Mouse (Mus musculus) adrenal gland (tissue): ENCODE data around the gene Rhod.

Experiments
- intact Hi-C: fragments of 180-260 bp; cut with DNase I; formaldehyde crosslinking; loops from one replicate; pipeline ENCODE4 v1.15.1; 2025

Gene Rhod

GRCm38 (mm10) chr19:4451098-4451497, 11.9 kb upstream of the Rhod start:
- intact Hi-C loops = no loop called here

DNA sequence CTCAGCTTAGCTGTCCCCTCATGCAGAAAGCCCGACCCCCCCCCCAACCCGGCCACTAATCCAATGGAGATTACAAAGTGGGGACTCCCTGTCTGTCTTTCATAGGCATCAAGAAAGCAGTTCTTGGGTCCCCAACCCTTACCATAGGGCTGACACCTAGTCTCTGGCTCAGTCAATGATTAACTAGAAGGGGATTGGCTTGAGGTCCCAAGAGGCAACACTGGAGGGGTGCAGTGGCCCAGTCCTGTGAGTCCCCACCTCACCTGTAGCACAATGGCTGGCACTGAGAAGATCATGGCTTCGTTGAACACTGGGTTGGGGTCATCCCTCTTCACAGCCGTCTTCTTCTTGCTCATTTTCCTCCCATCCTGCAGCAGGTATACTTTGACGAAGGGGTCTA, 11.4 kb upstream of the Rhod start:
- intact Hi-C loops = no loop called here

GRCm38 (mm10) chr19:4449230-4449629, 10.0 kb upstream of the Rhod start:
- intact Hi-C loops = no loop called here

DNA sequence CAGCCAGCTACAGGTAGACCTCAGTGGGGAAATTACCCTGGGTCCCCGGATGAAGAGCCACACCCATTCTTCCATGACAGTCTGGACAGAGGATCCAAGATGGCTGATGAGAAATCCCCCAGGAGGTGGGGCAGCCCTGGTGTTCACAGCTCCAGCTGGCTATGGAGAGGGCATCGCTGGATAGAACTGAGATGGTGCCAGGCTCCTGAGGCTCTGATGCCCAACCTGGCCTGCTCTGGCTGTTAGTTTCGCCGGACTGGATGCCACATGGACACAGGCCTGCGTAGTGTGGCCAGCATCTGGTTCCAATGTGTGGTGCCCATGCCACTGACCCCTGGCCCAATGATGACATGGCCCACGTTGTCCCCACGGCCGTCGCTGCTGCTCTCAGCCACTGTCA, 8.2 kb upstream of the Rhod start:
- intact Hi-C loops = no loop called here

GRCm38 (mm10) chr19:4446661-4447420, 7.6 kb upstream of the Rhod start:
- intact Hi-C loops = no loop called here

GRCm38 (mm10) chr19:4442408-4442807, 3.2 kb upstream of the Rhod start:
- intact Hi-C loops = no loop called here

- intact Hi-C loops = no loop called here
Observed at GRCm38 (mm10) chr19:4441621-4442161, 2.5 kb upstream of the Rhod start.

- intact Hi-C loops = no loop called here
Observed at GRCm38 (mm10) chr19:4441090-4441591, 1.9 kb upstream of the Rhod start.

- intact Hi-C loops = no loop called here
Observed at GRCm38 (mm10) chr19:4440222-4440621, 990 bp upstream of the Rhod start.

- intact Hi-C loops = no loop called here
Observed at GRCm38 (mm10) chr19:4438791-4439160, 456 bp downstream of the Rhod start.

GRCm38 (mm10) chr19:4437886-4438285, 1.3 kb downstream of the Rhod start:
- intact Hi-C loops = no loop called here

DNA sequence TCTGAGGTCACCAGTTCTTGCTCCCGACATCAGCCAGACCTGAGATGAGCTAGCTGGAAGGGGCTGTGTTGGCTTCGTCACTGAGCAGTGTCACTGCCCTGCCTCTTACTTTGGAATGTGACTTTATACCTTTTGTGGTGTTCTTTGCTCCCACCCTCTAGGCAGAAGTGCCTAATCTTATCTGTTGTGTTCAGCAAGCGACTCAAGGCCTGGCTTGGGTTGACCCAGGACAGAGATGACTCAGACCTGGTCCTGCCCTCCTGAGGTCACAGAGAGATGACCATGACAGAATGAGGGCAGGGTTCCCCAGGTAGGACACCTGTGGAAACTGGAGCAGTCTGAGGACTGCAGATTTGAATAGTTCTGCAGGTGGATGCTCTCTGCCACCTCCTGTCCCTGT, 3.0 kb downstream of the Rhod start:
- intact Hi-C loops = no loop called here

GRCm38 (mm10) chr19:4434999-4435398, 4.2 kb downstream of the Rhod start:
- intact Hi-C loops = no loop called here

DNA sequence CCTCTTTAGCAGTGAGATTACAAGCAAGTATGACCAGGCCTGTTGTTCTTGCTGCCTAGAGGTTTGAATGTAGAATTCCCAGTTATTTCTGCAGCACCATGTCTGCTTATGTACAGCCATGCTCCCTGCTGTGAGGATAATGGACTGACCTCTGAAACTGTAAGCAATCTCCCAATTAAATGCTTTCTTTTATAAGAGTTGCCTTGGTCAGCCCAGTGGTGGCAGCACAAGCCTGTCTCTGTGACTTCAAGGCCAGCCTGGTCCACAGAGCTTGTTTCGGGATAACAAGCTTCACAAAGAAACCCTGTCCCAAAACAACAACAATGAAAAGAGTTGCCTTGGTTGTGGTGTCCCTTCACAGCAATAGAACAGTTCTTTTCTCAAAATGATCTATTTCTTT, 5.5 kb downstream of the Rhod start:
- intact Hi-C loops = no loop called here

DNA sequence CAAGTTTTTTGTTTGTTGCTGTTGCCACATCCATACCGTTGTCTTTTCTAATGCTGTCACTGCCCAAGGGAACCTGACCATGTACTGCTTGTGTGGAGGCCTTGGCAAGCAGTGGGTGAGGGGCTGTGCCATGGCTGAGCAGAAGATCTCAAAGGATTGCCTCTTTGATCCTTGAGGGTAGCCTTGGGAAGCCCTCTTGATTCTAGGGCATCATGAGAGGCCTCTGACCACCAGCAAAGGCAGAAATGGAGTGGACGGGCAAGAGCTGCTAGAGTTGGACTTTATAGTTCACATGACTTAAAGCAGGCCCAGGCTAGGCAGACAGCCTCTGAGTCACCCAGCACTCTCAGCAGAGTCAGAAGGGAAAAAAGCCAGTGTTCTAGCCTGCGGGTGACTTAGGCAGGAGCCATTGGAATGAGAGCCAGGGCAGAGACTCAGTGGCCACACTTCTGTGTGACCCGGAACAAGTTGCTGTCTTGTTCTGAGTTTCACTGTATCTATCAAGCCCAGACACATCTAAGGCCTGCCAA, 9.1 kb downstream of the Rhod start:
- intact Hi-C loops = no loop called here

GRCm38 (mm10) chr19:4425610-4426366, 13.4 kb downstream of the Rhod start:
- intact Hi-C loops = no loop called here

GRCm38 (mm10) chr19:4423021-4423420, 16.2 kb downstream of the Rhod start:
- intact Hi-C loops = no loop called here

GRCm38 (mm10) chr19:4422581-4422980, 16.7 kb downstream of the Rhod start:
- intact Hi-C loops = no loop called here

DNA sequence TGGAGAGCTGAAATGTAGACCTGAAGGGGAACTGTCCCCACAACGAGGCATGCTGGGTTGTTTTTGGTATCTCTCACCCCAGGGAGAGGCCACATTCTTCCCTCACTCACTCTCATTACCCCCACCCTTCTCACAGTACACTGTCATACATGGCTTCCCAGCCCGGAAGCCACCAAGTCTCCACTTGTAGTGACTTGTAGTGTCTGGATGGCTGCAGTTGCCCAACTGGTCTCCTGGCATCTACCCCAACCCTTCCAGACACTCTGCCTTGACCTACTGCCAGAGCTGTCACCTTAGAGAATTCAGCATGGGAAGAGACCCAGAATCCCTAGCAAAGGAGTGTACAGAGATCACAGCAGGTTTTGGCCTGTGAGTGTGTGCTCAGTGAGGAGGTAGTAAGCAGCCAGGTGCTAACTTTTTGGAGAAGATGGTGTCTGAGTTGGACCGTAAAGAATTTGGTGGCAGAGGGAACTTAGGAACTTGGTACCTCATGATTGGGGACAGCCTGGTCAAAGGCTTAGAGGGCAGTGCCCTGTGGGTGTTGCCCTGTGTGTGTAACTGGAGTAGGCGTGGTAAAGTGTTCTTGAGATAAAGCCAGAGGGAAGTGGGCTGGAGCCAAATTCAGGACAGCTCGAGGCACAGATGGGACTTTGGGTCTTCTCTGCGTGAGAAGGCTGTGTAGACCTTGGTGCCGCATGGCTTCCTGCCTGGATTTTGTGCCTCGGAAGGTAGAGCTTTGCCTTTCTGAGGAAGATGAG, 18.9 kb downstream of the Rhod start:
- intact Hi-C loops = no loop called here

DNA sequence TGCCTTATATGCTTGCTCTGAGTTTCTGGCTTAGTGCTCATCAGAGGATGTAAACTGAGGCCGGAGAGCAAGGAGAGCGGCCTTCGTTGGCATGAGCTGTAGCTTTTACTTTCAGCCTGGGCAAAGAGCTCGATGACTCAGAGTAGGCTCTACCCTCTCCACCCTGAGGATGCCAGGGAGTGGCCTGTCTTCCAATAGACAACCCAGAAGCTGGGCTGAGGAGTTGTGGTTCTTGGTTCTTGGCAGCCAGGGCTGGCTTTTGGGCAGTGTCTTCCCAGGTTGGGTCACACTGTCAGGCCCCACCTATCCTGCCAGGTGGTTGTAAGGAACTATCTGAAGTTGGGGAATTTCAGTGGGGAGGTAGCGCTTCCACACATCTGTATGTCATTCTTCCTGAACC, 19.5 kb downstream of the Rhod start:
- intact Hi-C loops = loop anchor here (5.0 kb wide), 1 partner anchor 162 kb away; no protein-coding TSS in a partner anchor

DNA sequence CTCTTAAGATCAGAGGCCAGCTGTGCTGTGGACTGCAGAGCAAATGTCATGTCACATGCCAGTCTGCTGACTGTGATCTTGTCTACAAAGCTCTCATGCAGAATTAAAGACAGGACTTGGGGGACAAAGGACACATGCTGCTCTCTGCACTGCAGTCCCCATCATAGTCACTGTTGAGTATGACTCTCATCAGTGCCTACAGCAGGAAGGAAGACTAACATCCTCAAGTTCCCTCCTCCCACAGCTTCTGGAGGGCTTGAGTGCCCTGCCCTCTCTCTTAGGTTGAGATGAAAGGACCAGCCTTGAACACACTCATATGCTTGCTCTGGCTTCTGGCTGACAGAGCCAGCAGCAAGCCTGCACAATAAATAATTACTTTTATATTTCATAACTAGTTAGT, 21.5 kb downstream of the Rhod start:
- intact Hi-C loops = loop anchor here (1.0 to 5.0 kb wide), 2 partner anchors 79 to 160 kb away; no protein-coding TSS in a partner anchor
